Mouse (Mus musculus): ENCODE results near the gene Sprr2k.
"Not testable (repeated sequence)": the region's sequence is repeated elsewhere in the genome, so short reads cannot be mapped to it uniquely, and the experiment has no call there.

The Sprr2k gene

GRCm38 (mm10) chr3:92432282-92432681, at the start of gene Sprr2k:
Gene Sprr2k (plus strand): TSS chr3:92432582.
- no peak for DNase-seq (ENCODE audit: low spot score)

GRCm38 (mm10) chr3:92385385-92385784, 47.0 kb upstream of the Sprr2k start, which contains the start of gene Sprr2h:
Gene Sprr2h (plus strand): TSS chr3:92385685.
- no peak for DNase-seq (ENCODE audit: low spot score)

GRCm38 (mm10) chr3:92394301-92394700, 38.1 kb upstream of the Sprr2k start:
- DNase-seq (ENCODE audit: low spot score) = no peak

GRCm38 (mm10) chr3:92407691-92408090, 24.7 kb upstream of the Sprr2k start, which contains the start of gene Sprr2i:
Gene Sprr2i (plus strand): TSS chr3:92407991.
- DNase-seq (ENCODE audit: low spot score) = no peak

- no peak for DNase-seq (ENCODE audit: low spot score)
Measured at GRCm38 (mm10) chr3:92417782-92418181, 14.6 kb upstream of the Sprr2k start, which contains the start of gene Sprr2j-ps. Gene Sprr2j-ps (plus strand): TSS chr3:92418082.

GRCm38 (mm10) chr3:92429323-92429722, 3.1 kb upstream of the Sprr2k start, which contains the start of gene Gm9774:
Gene Gm9774 (minus strand): TSS chr3:92429423.
- DNase-seq (ENCODE audit: low spot score) = no peak

GRCm38 (mm10) chr3:92438689-92439088, 6.3 kb downstream of the Sprr2k start, which contains the start of gene Sprr1b:
Gene Sprr1b (minus strand): TSS chr3:92438789.
- DNase-seq (ENCODE audit: low spot score) = no peak

- no peak for DNase-seq (ENCODE audit: low spot score)
Measured at GRCm38 (mm10) chr3:92440177-92440576, 7.8 kb downstream of the Sprr2k start.

GRCm38 (mm10) chr3:92455151-92455550, 22.8 kb downstream of the Sprr2k start:
- DNase-seq (ENCODE audit: low spot score) = no peak

- no peak for DNase-seq (ENCODE audit: low spot score)
Measured at GRCm38 (mm10) chr3:92458620-92459019, 26.2 kb downstream of the Sprr2k start, which contains the start of gene Sprr3. Gene Sprr3 (minus strand): TSS chr3:92458720.

- no peak for DNase-seq (ENCODE audit: low spot score)
Measured at GRCm38 (mm10) chr3:92466576-92466975, 34.2 kb downstream of the Sprr2k start.

- DNase-seq (ENCODE audit: low spot score) = no peak
Measured at GRCm38 (mm10) chr3:92467424-92467823, 35.0 kb downstream of the Sprr2k start.

- no peak for DNase-seq (ENCODE audit: low spot score)
Measured at GRCm38 (mm10) chr3:92470111-92470510, 37.7 kb downstream of the Sprr2k start.

- DNase-seq (ENCODE audit: low spot score) = not testable (repeated sequence)
Measured at GRCm38 (mm10) chr3:92481249-92481648, 48.9 kb downstream of the Sprr2k start.

Measured in T-cell, adult 2 months (primary cell).